Mouse (Mus musculus) gastrocnemius, adult 2 months (tissue): ENCODE data around the gene Phactr3. TPM values are rescaled to one million over a fixed set of nuclear protein-coding genes. Genes with fewer than 3 reads are reported as not detected.

Source experiments
- DNase-seq: peaks from one replicate; pipeline ENCODE4 v3.0.0; 2022
- H3K27ac ChIP-seq: fragments of 200-600 bp; 2 replicates; pipeline ENCODE4 v1.8.1; 2022; ENCODE audit warnings: mild to moderate bottlenecking
- H3K4me3 ChIP-seq: fragments of 200-600 bp; 2 replicates; pipeline ENCODE4 v1.8.1; 2022; ENCODE audit warnings: mild to moderate bottlenecking, moderate library complexity
- CTCF ChIP-seq: fragments of 200-600 bp; IDR thresholded peaks from 2 replicates; pipeline ENCODE4 v1.8.1; 2022; ENCODE audit warnings: antibody characterized with exemption, mild to moderate bottlenecking, moderate library complexity
- intact Hi-C: fragments of 180-260 bp; cut with DNase I; formaldehyde crosslinking; loops from one replicate; pipeline ENCODE4 v1.15.1; 2025
- total RNA-seq, 2 experiments: library from RNA; stranded (reverse); gene quantifications; 2 replicates each; pipeline ENCODE4 v1.2.3; 2021

Gene Phactr3
- total RNA-seq, 2 experiments from 2014 or later = 0.11 TPM; not detected in 1

GRCm38 (mm10) chr2:178257986-178258555 lies 139.3 kb downstream of the Phactr3 start:
- no peak for DNase-seq
- no peak for TF ChIP-seq CTCF
- no peak overlapping the region for H3K4me3 ChIP-seq
- intact Hi-C loops = no loop called here
- no peak overlapping the region for H3K27ac ChIP-seq

GRCm38 (mm10) chr2:178263055-178263454 lies 144.3 kb downstream of the Phactr3 start:
- no peak for TF ChIP-seq CTCF
- no peak overlapping the region for H3K4me3 ChIP-seq
- intact Hi-C loops = no loop called here
- no peak for DNase-seq
- no peak overlapping the region for H3K27ac ChIP-seq

- peak; percentile 76 for DNase-seq
- no peak overlapping the region for H3K27ac ChIP-seq
- no peak overlapping the region for H3K4me3 ChIP-seq
- intact Hi-C loops = loop anchor here (2.0 kb wide), 1 partner anchor 128 kb away; no protein-coding TSS in a partner anchor
- TF ChIP-seq CTCF = peak; percentile 72
These were observed 145.6 kb downstream of the Phactr3 start for GRCm38 (mm10) chr2:178264389-178264788.

- intact Hi-C loops = loop anchor here (2.0 kb wide), 1 partner anchor 129 kb away; no protein-coding TSS in a partner anchor
- DNase-seq = no peak
- Histone ChIP-seq H3K27ac (no peak overlapping the region), H3K4me3 (no peak overlapping the region)
- TF ChIP-seq CTCF = no peak
These were observed 146.7 kb downstream of the Phactr3 start for GRCm38 (mm10) chr2:178265454-178265853.

- no peak overlapping the region for H3K27ac ChIP-seq
- no peak for DNase-seq
- intact Hi-C loops = no loop called here
- TF ChIP-seq CTCF = no peak
- H3K4me3 ChIP-seq = no peak overlapping the region
These were observed 152.0 kb downstream of the Phactr3 start for GRCm38 (mm10) chr2:178270794-178271193.

- no peak for DNase-seq
- TF ChIP-seq CTCF = no peak
- intact Hi-C loops = no loop called here
- Histone ChIP-seq H3K27ac (no peak overlapping the region), H3K4me3 (no peak overlapping the region)
These were observed 153.6 kb downstream of the Phactr3 start for GRCm38 (mm10) chr2:178272350-178272749.

- intact Hi-C loops = no loop called here
- TF ChIP-seq CTCF = no peak
- DNase-seq = no peak
- Histone ChIP-seq H3K27ac (no peak overlapping the region), H3K4me3 (no peak overlapping the region)
These were observed 155.4 kb downstream of the Phactr3 start for GRCm38 (mm10) chr2:178274126-178274525.

GRCm38 (mm10) chr2:178277206-178277605 lies 158.4 kb downstream of the Phactr3 start:
- no peak overlapping the region for H3K27ac ChIP-seq
- TF ChIP-seq CTCF = no peak
- no peak overlapping the region for H3K4me3 ChIP-seq
- DNase-seq = peak; percentile 67
- intact Hi-C loops = no loop called here

- Histone ChIP-seq H3K27ac (no peak overlapping the region), H3K4me3 (no peak overlapping the region)
- intact Hi-C loops = loop anchor here (10.0 kb wide), 1 partner anchor 384 kb away; no protein-coding TSS in a partner anchor
- peak; percentile 14; the same call in 1 of the 2 replicates for TF ChIP-seq CTCF
- DNase-seq = no peak
These were observed 162.4 kb downstream of the Phactr3 start for GRCm38 (mm10) chr2:178281183-178281582.

GRCm38 (mm10) chr2:178287285-178287684 lies 168.5 kb downstream of the Phactr3 start:
- Histone ChIP-seq H3K27ac (no peak overlapping the region), H3K4me3 (no peak overlapping the region)
- peak; percentile 38 for DNase-seq
- intact Hi-C loops = loop anchor here (2.0 to 10.0 kb wide), 2 partner anchors 52 to 378 kb away; no protein-coding TSS in a partner anchor
- peak; percentile 36 for TF ChIP-seq CTCF

GRCm38 (mm10) chr2:178288666-178289065 lies 169.9 kb downstream of the Phactr3 start:
- TF ChIP-seq CTCF = no peak
- Histone ChIP-seq H3K27ac (no peak overlapping the region), H3K4me3 (no peak overlapping the region)
- intact Hi-C loops = loop anchor here (10.0 kb wide), 1 partner anchor 376 kb away; no protein-coding TSS in a partner anchor
- no peak for DNase-seq

GRCm38 (mm10) chr2:178303453-178304187 lies 184.8 kb downstream of the Phactr3 start:
- TF ChIP-seq CTCF = no peak
- no peak overlapping the region for H3K4me3 ChIP-seq
- intact Hi-C loops = no loop called here
- H3K27ac ChIP-seq = no peak overlapping the region
- DNase-seq = no peak

- intact Hi-C loops = no loop called here
- no peak for TF ChIP-seq CTCF
These were observed 185.4 kb downstream of the Phactr3 start for GRCm38 (mm10) chr2:178304188-178304529.

GRCm38 (mm10) chr2:178304669-178305068 lies 185.9 kb downstream of the Phactr3 start:
- intact Hi-C loops = no loop called here
- TF ChIP-seq CTCF = no peak

More at GRCm38 (mm10) chr2:178304188-178304529, 185.4 kb downstream of the Phactr3 start:
- Histone ChIP-seq H3K27ac (no peak overlapping the region), H3K4me3 (no peak overlapping the region)
- DNase-seq = no peak

More at GRCm38 (mm10) chr2:178304669-178305068, 185.9 kb downstream of the Phactr3 start:
- no peak overlapping the region for H3K4me3 ChIP-seq
- DNase-seq = no peak
- H3K27ac ChIP-seq = no peak overlapping the region
